Comparison of ENCODE assay signal across 27 mouse cellular contexts in the genomic region with DNA sequence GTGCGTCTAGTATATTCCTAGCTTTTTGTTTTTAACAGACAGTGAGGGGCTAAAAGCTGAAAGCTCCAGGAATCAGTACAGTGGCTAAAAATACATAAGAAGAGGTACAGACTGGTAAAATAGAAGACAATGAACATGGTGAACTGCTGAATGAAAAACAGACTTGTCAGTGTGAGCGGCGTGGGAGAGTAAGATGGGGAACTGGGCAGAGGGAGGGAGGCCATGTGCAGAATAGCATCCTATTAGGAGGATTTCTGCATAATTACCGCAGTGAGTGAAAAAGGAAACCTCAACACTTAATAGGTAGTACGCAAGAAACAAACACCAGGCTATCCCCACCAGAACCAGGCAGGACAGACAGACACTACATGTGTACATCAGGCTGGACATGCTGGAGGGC. TPM values are rescaled to one million over a fixed set of nuclear protein-coding genes. Genes with fewer than 3 reads are reported as not detected.
DNase-seq lines count a peak whose midpoint lies in the region; TF ChIP-seq lines count a peak whose summit lies in the region.
"Had no signal": no experiment of that assay in that cellular context is flagged by ENCODE, and none has a peak within 500 bp of the region (broad histone marks: within the 10 kb centered on the region; RNA-seq: fewer than 3 reads in every experiment).

No protein-coding gene starts in this region.

- no peak for TF ChIP-seq POLR2A in spleen, adult 2 months (IDR thresholded peaks at IDR 0.05; ENCODE audit: low read depth, low read length)

- no peaks in the 10 kb centered on the region for H3K27me3 ChIP-seq in spleen, adult 2 months (ENCODE audit: control insufficient read depth, insufficient read depth, low read length)
- 0 out of 2 replicates have a peak, but pooled peaks cover 6% of the 10 kb centered on the region for H3K27me3 ChIP-seq in limb, embryonic 10.5 days (ENCODE audit: low read depth, poor library complexity, severe bottlenecking)
- H3K27me3 ChIP-seq: CH12.LX; embryonic facial prominence, embryonic 15.5 days; hindbrain, embryonic 15.5 days had no signal

- H3K4me1 ChIP-seq in spleen, adult 2 months (ENCODE audit: control insufficient read depth, insufficient read depth, insufficient read length), result peaks cover 28% of the 10 kb centered on the region
- peaks cover 16% of the 10 kb centered on the region for H3K4me1 ChIP-seq in limb, embryonic 10.5 days

- peak; percentile 9 for DNase-seq in gastrocnemius, adult 2 months
- no peak for DNase-seq in gastrocnemius, postnatal 4 days (ENCODE audit: low spot score in 2 of 2)
- no peak for DNase-seq in layer of hippocampus, adult 2 months (ENCODE audit: low spot score in 2 of 2)
- no peak for DNase-seq in layer of hippocampus, adult 9-11 months
- no peak for DNase-seq in spleen, adult 2 months (ENCODE audit: low read depth in 1 of 2, low spot score in 2 of 2)
- no peak for DNase-seq in spleen, postnatal 36 days (ENCODE audit: low spot score in 2 of 2)
- peak; percentile 42 for DNase-seq in telencephalon, adult 2 months (ENCODE audit: low read depth, low spot score)
- no peak for DNase-seq in limb, embryonic 10.5 days (ENCODE audit: low spot score)
- DNase-seq: adrenal gland, postnatal 14 days; cerebellum, adult 11-12 months; heart, postnatal 10 days; kidney, postnatal 4 days; thymus, postnatal 36 days had no signal

- no peaks in the 10 kb centered on the region for H3K9me3 ChIP-seq in limb, embryonic 10.5 days (replicated peaks)
- H3K9me3 ChIP-seq: embryonic facial prominence, embryonic 15.5 days; hindbrain, embryonic 15.5 days had no signal

- TF ChIP-seq CTCF in gastrocnemius, adult 2 months (IDR thresholded peaks at IDR 0.05), result no peak
- TF ChIP-seq CTCF in layer of hippocampus, adult 2 months (conservative IDR thresholded peaks at IDR 0.05), result no peak
- TF ChIP-seq CTCF in spleen, adult 2 months (IDR thresholded peaks at IDR 0.05; ENCODE audit: extremely low read depth, insufficient read depth, insufficient read length, insufficient replicate concordance), result no peak

- H3K4me3 ChIP-seq in gastrocnemius, adult 2 months, result no peak overlapping the region
- no peak overlapping the region for H3K4me3 ChIP-seq in layer of hippocampus, adult 2 months
- H3K4me3 ChIP-seq in spleen, adult 2 months (ENCODE audit: extremely low read depth, insufficient read depth, insufficient read length), result no peak overlapping the region
- H3K4me3 ChIP-seq in limb, embryonic 10.5 days, result no peak overlapping the region
- H3K4me3 ChIP-seq: embryonic facial prominence, embryonic 15.5 days; hindbrain, embryonic 15.5 days had no signal

- H3K36me3 ChIP-seq in spleen, adult 2 months (ENCODE audit: control insufficient read depth, insufficient read depth, low read length), result peaks cover 26% of the 10 kb centered on the region
- H3K36me3 ChIP-seq in limb, embryonic 10.5 days, result peaks cover 22% of the 10 kb centered on the region

- WGBS in spleen, adult 2 months, result 69% methylated on average over 5 of the region's 5 CpGs
- 93% methylated on average over 5 of the region's 5 CpGs for WGBS in limb, embryonic 10.5 days

- peak overlapping the region; percentile 98 for H3K27ac ChIP-seq in gastrocnemius, adult 2 months
- H3K27ac ChIP-seq in layer of hippocampus, adult 2 months, result peak overlapping the region; percentile 99
- H3K27ac ChIP-seq in spleen, adult 2 months (ENCODE audit: insufficient read depth, low read length), result 0 out of 2 replicates have a peak overlapping the region, but pooled peaks have one; percentile 21
- no peak overlapping the region for H3K27ac ChIP-seq in limb, embryonic 10.5 days
- H3K27ac ChIP-seq: embryonic facial prominence, embryonic 15.5 days; hindbrain, embryonic 15.5 days; liver, embryonic 14.5 days had no signal

- intact Hi-C loops in gastrocnemius, adult 2 months (cut with DNase I), result no loop called here

RNA-seq across cellular contexts. Expression of a gene that starts 23.5 kb away (rescaled TPM):
- under 1 TPM in 1 of 2 experiments, not detected in 1; 0.22 TPM for total RNA-seq in gastrocnemius, adult 2 months (2021)
- total RNA-seq in gastrocnemius, postnatal 4 days (2021), result not detected
- total RNA-seq in layer of hippocampus, adult 2 months (2021), result not detected
- not detected in 2 replicates for polyA plus RNA-seq in spleen, adult 2 months (2012; rRNA removed)
- polyA plus RNA-seq in limb, embryonic 10.5 days (2016; fragmentation: Nextera tagmentation; extraction: Ambion mirVana), result not detected in 2 replicates
- total RNA-seq: adrenal gland, postnatal 14 days; CH12.LX; gastrocnemius, adult 18-20 months; granulocyte monocyte progenitor cell, adult 5-6 weeks; heart, postnatal 10 days; layer of hippocampus, postnatal 14 days; left cerebral cortex, postnatal 14 days; megakaryocyte progenitor cell, adult 5-6 weeks; MEL; neutrophil, adult 5-6 weeks had no signal
- polyA plus RNA-seq: hindbrain, embryonic 15.5 days; intestine, embryonic 16.5 days; limb, embryonic 14.5 days; liver, embryonic 14.5 days; lung, embryonic 16.5 days had no signal

RNA-seq across cellular contexts. Expression of a gene that starts 45.5 kb away (rescaled TPM):
- total RNA-seq in gastrocnemius, adult 2 months (2021), result 10 to 100 TPM; 56.6 to 59.6 TPM
- total RNA-seq in gastrocnemius, postnatal 4 days (2021), result 10 to 100 TPM; 41.3 to 46.0 TPM
- total RNA-seq in layer of hippocampus, adult 2 months (2021), result 100 to 1,000 TPM; 200 to 216 TPM
- polyA plus RNA-seq in spleen, adult 2 months (2012; rRNA removed), result 72.0 and 89.0 TPM in 2 replicates
- polyA plus RNA-seq in limb, embryonic 10.5 days (2016; fragmentation: Nextera tagmentation; extraction: Ambion mirVana), result 17.2 and 17.9 TPM in 2 replicates

Comparison
In these comparisons a context has a peak if more than half of its experiments do, and no peak if none do; other contexts are left out.
1. DNase-seq: peak in gastrocnemius, adult 2 months (single experiment) and telencephalon, adult 2 months (single experiment); none in gastrocnemius, postnatal 4 days (0 of 2), layer of hippocampus, adult 2 months (0 of 2), layer of hippocampus, adult 9-11 months (single experiment), spleen, adult 2 months (0 of 2), spleen, postnatal 36 days (0 of 2) and limb, embryonic 10.5 days (single experiment).